Mouse (Mus musculus) erythroblast, embryonic 14.5 days (primary cell): ENCODE measurements around the gene F5.

ENCODE experiments used
- GATA1 ChIP-seq: IDR thresholded peaks from 2 replicates; pipeline ENCODE4 v1.6.1; 2012; ENCODE audit warnings: low read length, inconsistent platforms, mixed read lengths
- TAL1 ChIP-seq: IDR thresholded peaks from 3 replicates; pipeline ENCODE4 v1.6.1; 2012; ENCODE audit warnings: low read length, inconsistent platforms, mixed read lengths

DNA sequence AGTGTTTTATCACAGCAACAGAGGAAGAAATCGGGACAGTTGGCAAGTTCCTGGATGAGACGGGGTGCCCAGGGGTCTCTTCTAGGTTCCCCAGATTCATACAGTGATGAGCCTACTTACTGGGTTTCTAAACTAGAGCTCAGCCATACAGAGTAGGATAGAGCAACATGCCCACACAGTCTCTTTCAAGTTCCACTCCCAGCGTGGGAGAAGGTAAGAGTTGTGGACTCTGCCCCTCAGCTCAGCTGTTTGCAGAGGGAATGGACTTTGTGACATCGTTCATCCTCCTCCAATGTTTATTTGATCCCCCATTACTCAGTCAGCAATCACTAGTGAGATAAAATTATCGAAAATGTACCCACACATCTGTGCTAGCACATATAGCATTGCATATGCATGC, 11.1 kb downstream of the F5 start:
- TF ChIP-seq TAL1 (no peak), GATA1 (no peak)
